Mouse (Mus musculus): ENCODE data around the gene Raver2. TPM values are rescaled to one million over a fixed set of nuclear protein-coding genes. Genes with fewer than 3 reads are reported as not detected.

The Raver2 gene
- polyA plus RNA-seq, 1 experiment from 2014 or later = 12.2 TPM

DNA sequence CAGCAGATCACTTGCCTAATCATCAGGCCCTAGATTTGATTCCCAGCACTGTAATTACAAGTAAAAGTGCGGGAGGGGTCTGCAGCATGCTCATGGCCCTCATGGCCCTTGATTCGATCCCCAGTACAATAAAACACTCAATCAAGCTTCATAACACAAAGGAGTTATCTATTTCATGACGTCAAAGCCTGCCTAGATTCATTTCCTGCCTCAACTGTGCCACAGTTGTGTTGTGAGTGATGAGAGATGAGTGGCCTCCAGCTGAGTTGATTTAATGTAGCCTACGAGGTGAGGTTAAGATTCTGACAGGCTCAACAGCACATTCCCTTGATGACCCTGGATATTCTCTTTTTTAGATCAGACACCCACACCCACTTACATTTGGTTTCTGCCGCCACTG is 110.3 kb downstream of the Raver2 start:
- no peak overlapping the region for H3K27ac ChIP-seq (replicated peaks)
- H3K27me3 ChIP-seq = no peaks in the 10 kb centered on the region
- no peak for ATAC-seq (ENCODE audit: low FRiP score, low read depth)
- no peaks in the 10 kb centered on the region for H3K9me3 ChIP-seq
- H3K4me2 ChIP-seq (replicated peaks) = no peak overlapping the region
- 81% methylated on average over 5 of the region's 5 CpGs for WGBS
- no peaks in the 10 kb centered on the region for H3K4me1 ChIP-seq
- H3K36me3 ChIP-seq = peaks cover 4% of the 10 kb centered on the region; the same call in 1 of the 2 replicates
- no peak overlapping the region for H3K4me3 ChIP-seq
- H3K9ac ChIP-seq (replicated peaks) = no peak overlapping the region

DNA sequence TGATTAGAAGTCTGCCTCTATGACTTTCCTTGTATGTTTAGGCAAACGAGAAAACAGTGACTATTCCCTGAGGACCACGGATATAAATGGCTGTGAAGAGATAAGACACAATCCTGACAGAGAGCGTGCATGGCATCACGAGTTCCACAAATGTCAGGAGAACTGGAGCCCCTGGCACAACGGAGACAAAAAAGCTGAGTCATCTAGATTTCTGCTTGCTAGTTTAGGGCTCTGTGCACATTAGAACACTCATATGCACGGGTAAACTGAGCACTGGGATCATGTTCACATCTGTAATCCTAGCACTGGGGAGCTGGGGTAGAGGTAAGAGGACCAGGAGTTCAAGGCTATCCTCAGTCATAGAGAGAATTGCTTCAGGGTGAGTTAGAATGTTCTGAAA is 111.1 kb downstream of the Raver2 start:
- no peak for ATAC-seq (ENCODE audit: low FRiP score, low read depth)
- H3K27ac ChIP-seq (replicated peaks) = no peak overlapping the region
- H3K4me1 ChIP-seq = no peaks in the 10 kb centered on the region
- H3K27me3 ChIP-seq = no peaks in the 10 kb centered on the region
- H3K9me3 ChIP-seq = no peaks in the 10 kb centered on the region
- H3K36me3 ChIP-seq = no peaks in the 10 kb centered on the region
- 70% methylated on average over 6 of the region's 6 CpGs for WGBS
- no peak overlapping the region for H3K4me2 ChIP-seq (replicated peaks)
- H3K9ac ChIP-seq (replicated peaks) = no peak overlapping the region
- no peak overlapping the region for H3K4me3 ChIP-seq

DNA sequence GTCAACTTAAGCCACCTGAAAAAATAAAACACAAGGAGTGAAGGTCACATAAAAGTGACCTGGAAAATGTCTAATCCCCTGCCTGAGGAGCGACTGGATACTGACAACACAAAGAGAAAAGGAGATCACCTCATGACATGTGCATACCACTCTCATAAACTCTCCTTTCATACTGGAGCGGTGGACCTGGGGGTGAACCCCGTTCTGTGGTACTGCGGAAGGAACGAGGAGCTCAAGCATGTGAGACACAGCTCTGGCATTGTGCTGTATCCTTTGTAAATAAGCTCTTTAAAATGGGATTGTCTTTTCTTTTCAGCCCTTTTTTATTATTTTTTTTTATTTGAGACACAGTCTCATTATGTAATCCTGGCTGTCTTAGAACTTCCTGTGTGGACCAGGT is 111.9 kb downstream of the Raver2 start:
- H3K4me1 ChIP-seq = no peaks in the 10 kb centered on the region
- H3K27me3 ChIP-seq = no peaks in the 10 kb centered on the region
- 39% methylated on average over 5 of the region's 5 CpGs for WGBS
- no peaks in the 10 kb centered on the region for H3K36me3 ChIP-seq
- H3K9ac ChIP-seq (replicated peaks) = no peak overlapping the region
- no peak for ATAC-seq (ENCODE audit: low FRiP score, low read depth)
- no peak overlapping the region for H3K27ac ChIP-seq (replicated peaks)
- no peak overlapping the region for H3K4me2 ChIP-seq (replicated peaks)
- no peaks in the 10 kb centered on the region for H3K9me3 ChIP-seq
- H3K4me3 ChIP-seq = no peak overlapping the region

DNA sequence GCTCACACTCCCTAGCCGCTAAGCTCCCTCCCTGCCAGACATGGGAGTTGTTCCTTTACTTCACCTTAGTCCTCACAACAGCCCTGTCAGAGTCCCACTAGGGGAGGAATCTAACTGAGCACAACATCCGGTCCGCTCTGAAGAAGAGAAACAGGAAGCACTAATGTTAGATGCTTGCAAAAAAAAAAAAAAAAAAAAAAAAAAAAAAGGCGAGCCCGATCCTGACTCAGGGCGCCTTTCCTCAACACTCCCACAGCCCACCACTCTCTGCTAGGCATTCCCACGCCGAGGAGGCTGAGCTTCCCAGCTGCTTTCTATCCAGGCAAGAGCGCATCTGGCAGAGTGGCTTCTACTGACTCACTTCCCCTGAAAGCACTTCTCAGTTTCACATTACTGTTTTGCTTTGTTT is 113.8 kb downstream of the Raver2 start:
- no peaks in the 10 kb centered on the region for H3K4me1 ChIP-seq
- H3K9ac ChIP-seq (replicated peaks) = no peak overlapping the region
- no peak overlapping the region for H3K4me2 ChIP-seq (replicated peaks)
- H3K27ac ChIP-seq (replicated peaks) = no peak overlapping the region
- ATAC-seq (ENCODE audit: low FRiP score, low read depth) = no peak
- H3K36me3 ChIP-seq = no peaks in the 10 kb centered on the region
- no peaks in the 10 kb centered on the region for H3K27me3 ChIP-seq
- H3K9me3 ChIP-seq = no peaks in the 10 kb centered on the region
- H3K4me3 ChIP-seq = no peak overlapping the region
- 71% methylated on average over 6 of the region's 9 CpGs for WGBS

DNA sequence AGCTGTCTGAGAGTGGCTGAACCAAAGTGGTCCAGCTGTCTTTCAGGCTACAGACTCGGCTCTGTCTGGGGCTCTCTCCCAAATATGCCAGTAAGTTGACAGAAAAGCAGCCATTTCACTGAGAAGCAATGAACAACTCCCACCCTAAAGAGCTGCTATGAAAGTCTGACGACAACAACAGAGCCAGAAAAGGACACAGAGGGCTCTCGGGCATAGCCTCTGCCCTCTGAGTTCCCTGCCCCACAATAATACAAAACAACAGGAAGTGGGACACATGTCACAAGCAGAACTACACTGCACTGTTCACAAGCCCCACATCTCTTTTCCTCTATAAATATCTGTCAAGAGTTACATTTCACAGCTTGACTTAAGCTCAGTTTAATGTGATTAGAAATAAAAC is 116.4 kb downstream of the Raver2 start:
- no peak for ATAC-seq (ENCODE audit: low FRiP score, low read depth)
- Histone ChIP-seq H3K4me2 (replicated peaks) (no peak overlapping the region), H3K9me3 (no peaks in the 10 kb centered on the region), H3K27me3 (no peaks in the 10 kb centered on the region), H3K9ac (replicated peaks) (no peak overlapping the region), H3K4me3 (no peak overlapping the region), H3K36me3 (no peaks in the 10 kb centered on the region), H3K27ac (replicated peaks) (no peak overlapping the region), H3K4me1 (no peaks in the 10 kb centered on the region)
- 76% methylated on average over 3 of the region's 3 CpGs for WGBS

DNA sequence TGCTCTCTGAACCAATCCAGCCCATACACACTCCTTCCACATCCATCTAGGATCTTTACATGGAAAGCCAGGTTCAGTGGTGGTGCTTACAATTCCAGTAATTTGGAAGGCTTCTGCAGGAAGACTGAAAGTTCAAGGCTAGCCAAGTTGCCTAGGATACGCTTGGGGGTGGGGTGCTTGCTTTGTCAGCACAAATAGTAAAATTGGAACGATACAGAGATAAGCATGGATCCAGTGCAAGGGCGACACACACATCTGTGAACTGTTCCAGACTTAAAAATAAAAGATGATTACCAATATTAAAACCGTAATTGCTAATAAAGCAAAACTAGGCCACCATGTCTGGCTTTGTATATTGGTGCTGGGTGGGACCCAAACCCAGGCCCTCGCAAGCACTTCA is 117.8 kb downstream of the Raver2 start:
- WGBS = 93% methylated on average over 5 of the region's 5 CpGs
- Histone ChIP-seq H3K4me3 (no peak overlapping the region), H3K4me2 (replicated peaks) (no peak overlapping the region), H3K9ac (replicated peaks) (no peak overlapping the region), H3K27ac (replicated peaks) (no peak overlapping the region), H3K4me1 (no peaks in the 10 kb centered on the region), H3K27me3 (no peaks in the 10 kb centered on the region), H3K36me3 (no peaks in the 10 kb centered on the region), H3K9me3 (no peaks in the 10 kb centered on the region)
- no peak for ATAC-seq (ENCODE audit: low FRiP score, low read depth)

DNA sequence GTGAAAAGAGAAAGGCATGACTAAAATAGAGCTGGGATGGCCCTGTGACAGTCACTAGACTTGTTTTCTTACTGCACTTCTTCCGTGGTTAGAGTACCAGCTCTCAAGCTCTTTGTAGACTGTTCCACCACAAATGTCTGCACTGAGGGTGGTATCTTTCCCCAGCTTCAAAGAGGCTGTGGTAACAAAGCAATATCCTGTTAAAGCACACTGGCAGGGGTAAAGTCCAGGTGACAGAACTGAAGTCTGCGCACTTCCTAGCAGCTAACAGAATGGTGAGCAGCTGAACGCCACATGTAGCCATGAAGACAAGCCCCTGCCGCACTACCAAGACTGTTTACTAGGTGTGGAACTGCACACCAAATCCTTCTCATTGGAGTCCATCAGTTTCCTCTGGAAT is 118.6 kb downstream of the Raver2 start:
- H3K4me2 ChIP-seq (replicated peaks) = no peak overlapping the region
- H3K4me3 ChIP-seq = no peak overlapping the region
- 90% methylated on average over 4 of the region's 4 CpGs for WGBS
- no peak for ATAC-seq (ENCODE audit: low FRiP score, low read depth)
- H3K9me3 ChIP-seq = no peaks in the 10 kb centered on the region
- H3K4me1 ChIP-seq = no peaks in the 10 kb centered on the region
- no peaks in the 10 kb centered on the region for H3K36me3 ChIP-seq
- no peaks in the 10 kb centered on the region for H3K27me3 ChIP-seq
- H3K27ac ChIP-seq (replicated peaks) = no peak overlapping the region
- no peak overlapping the region for H3K9ac ChIP-seq (replicated peaks)

DNA sequence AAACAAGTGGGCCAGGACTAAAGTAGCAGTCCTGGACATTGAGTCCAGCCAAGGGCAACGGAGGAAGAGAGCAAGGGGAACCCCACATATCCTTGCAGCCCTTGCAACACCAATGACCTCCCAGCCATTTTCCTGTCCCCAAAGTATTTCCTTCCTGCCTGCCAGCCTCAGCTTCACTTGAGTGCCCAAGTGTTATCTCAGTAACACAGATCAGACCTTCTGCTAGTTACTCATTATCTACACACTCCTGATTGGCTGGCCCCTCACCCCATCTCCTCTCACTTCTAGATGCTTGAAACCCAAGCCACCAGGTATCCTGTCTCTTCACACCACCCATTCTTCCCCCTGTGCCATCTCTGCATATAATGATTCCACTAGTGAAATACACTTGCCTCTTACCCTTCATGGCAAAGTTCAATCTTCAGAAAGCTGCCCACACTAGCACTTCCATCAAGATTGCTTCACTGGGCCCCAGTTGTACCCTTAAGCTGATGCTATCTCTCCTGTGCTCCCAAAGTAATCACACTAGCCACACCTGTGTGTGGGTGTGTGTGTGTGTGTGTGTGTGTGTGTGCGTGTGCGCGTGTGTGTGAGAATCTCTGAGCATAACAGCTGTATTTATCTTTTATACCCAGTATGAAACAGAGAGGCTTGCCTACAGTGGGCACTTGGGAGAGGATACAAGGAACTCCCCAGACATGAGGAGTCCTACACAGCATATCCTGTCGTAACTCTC is 123.6 kb downstream of the Raver2 start:
- Histone ChIP-seq H3K9me3 (no peaks in the 10 kb centered on the region), H3K27ac (replicated peaks) (no peak overlapping the region), H3K4me3 (no peak overlapping the region), H3K27me3 (no peaks in the 10 kb centered on the region; the same call in 1 of the 2 replicates), H3K9ac (replicated peaks) (no peak overlapping the region), H3K4me2 (replicated peaks) (no peak overlapping the region), H3K4me1 (no peaks in the 10 kb centered on the region), H3K36me3 (no peaks in the 10 kb centered on the region)
- no peak for ATAC-seq (ENCODE audit: low FRiP score, low read depth)
- WGBS = 93% methylated on average over 5 of the region's 5 CpGs

DNA sequence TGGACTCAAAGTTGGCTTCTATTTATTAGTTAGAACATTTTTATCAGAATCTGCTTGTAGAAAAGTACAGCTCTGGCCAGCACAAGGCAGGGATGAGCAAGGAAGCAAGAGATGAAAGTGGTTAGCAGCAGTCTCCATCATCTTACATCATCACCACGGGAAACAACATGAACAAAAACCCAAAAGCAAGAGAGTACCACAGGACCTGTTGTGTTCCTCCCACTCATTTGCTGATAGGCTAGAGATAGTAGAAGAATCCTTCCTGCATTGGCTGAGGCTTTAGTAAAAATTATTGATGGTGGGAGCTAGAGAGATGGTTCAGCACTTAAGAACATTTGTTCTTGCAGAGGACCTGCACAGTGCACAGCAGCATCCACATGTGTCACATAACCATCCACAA is 125.4 kb downstream of the Raver2 start:
- H3K9me3 ChIP-seq = no peaks in the 10 kb centered on the region
- H3K36me3 ChIP-seq = no peaks in the 10 kb centered on the region
- no peaks in the 10 kb centered on the region for H3K4me1 ChIP-seq
- no peak overlapping the region for H3K27ac ChIP-seq (replicated peaks)
- H3K4me3 ChIP-seq = no peak overlapping the region
- H3K4me2 ChIP-seq (replicated peaks) = no peak overlapping the region
- no peak overlapping the region for H3K9ac ChIP-seq (replicated peaks)
- H3K27me3 ChIP-seq = no peaks in the 10 kb centered on the region; the same call in 1 of the 2 replicates
- no peak for ATAC-seq (ENCODE audit: low FRiP score, low read depth)
- WGBS = 81% methylated on average over 1 of the region's 1 CpGs

DNA sequence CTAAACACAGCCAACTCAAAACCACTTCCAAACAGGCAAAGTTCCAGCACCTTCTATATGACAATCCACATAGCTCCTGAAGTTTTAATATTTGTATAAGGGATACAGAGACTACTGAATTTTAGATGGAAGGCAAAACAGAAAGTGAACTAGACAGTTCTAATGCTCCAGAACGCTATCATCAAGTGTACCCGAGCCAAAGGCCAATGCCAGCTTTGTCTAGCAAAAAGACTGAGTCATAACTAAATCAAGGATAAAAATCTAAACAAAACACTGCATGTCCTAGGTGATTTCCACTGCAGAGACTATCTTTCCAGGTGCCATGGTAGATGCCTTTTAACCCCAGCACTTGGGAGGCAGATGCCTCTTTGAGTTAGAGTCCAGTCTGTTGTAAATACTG is 127.6 kb downstream of the Raver2 start:
- H3K4me2 ChIP-seq (replicated peaks) = no peak overlapping the region
- WGBS = 88% methylated on average over 2 of the region's 2 CpGs
- no peak for ATAC-seq (ENCODE audit: low FRiP score, low read depth)
- H3K4me3 ChIP-seq = no peak overlapping the region
- H3K27me3 ChIP-seq = no peaks in the 10 kb centered on the region; the same call in 1 of the 2 replicates
- H3K36me3 ChIP-seq = no peaks in the 10 kb centered on the region
- no peaks in the 10 kb centered on the region for H3K9me3 ChIP-seq
- H3K27ac ChIP-seq (replicated peaks) = no peak overlapping the region
- no peaks in the 10 kb centered on the region for H3K4me1 ChIP-seq
- H3K9ac ChIP-seq (replicated peaks) = no peak overlapping the region

DNA sequence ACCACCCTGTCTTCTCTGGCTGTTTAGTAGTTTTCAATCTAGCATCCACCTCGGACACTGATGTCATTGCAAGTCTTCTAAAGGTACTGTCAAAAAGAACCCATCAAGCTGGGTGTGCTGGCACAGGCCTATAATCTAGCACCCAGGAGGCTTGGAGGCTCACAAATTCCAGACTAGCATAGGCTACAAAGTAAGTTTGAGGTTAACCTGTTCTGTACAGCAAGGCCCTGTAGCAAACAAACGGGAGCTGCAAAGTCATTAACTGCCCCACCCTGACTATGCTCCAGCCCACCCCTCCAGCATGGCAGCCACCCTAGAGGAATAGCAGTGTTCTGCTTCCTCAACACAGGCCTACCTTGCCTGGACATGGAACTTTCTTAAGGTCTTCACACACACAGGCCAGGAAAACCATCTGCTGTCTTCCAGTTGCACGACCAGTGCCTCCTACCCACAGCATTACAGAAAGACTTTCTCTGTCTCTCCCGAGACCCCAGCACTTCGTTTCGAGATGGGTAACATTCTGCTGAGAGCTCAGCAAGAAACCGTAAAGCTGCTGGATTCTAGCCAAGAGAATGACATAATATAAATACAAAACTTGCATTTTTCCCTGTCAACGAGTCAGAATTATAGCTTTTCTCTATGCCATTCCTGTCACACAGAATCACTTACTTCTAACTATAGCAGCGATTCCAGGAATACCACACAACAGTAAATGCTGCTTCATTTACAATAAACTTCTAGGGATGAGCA is 128.8 kb downstream of the Raver2 start:
- H3K4me1 ChIP-seq = no peaks in the 10 kb centered on the region
- H3K9me3 ChIP-seq = no peaks in the 10 kb centered on the region
- no peak overlapping the region for H3K4me2 ChIP-seq (replicated peaks)
- H3K4me3 ChIP-seq = no peak overlapping the region
- WGBS = 80% methylated on average over 9 of the region's 9 CpGs
- H3K36me3 ChIP-seq = no peaks in the 10 kb centered on the region
- no peak overlapping the region for H3K27ac ChIP-seq (replicated peaks)
- H3K9ac ChIP-seq (replicated peaks) = no peak overlapping the region
- ATAC-seq (ENCODE audit: low FRiP score, low read depth) = no peak
- no peaks in the 10 kb centered on the region; the same call in 1 of the 2 replicates for H3K27me3 ChIP-seq

DNA sequence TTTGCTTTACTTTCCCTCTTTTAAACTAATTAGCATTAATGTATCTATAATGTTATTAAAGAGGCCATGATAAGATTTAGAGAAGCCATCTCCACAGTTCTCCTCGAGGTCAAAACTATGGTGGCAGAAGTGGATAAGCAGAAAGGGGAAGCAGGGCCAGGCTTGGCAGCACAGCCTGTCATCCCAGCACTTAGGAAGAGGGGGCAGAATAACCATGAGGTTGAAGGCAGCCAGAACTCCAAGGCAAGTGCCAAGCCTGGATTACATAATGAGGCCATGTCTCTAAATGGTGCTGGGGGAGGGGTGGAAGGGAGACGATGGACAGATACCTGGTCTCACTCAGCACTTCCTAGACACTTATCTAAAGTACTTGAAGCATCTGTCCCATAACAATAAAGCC is 129.6 kb downstream of the Raver2 start:
- H3K9me3 ChIP-seq = no peaks in the 10 kb centered on the region
- no peak overlapping the region for H3K9ac ChIP-seq (replicated peaks)

More for the DNA sequence above, 129.6 kb downstream of the Raver2 start:
- Histone ChIP-seq H3K27ac (replicated peaks) (no peak overlapping the region), H3K4me3 (no peak overlapping the region), H3K4me1 (no peaks in the 10 kb centered on the region), H3K27me3 (no peaks in the 10 kb centered on the region; the same call in 1 of the 2 replicates), H3K36me3 (no peaks in the 10 kb centered on the region), H3K4me2 (replicated peaks) (no peak overlapping the region)
- 78% methylated on average over 2 of the region's 2 CpGs for WGBS
- ATAC-seq (ENCODE audit: low FRiP score, low read depth) = no peak

All from midbrain, embryonic 12.5 days (tissue).